Mouse (Mus musculus): Measurements from ENCODE around the gene Skap2. TPM values are rescaled to one million over a fixed set of nuclear protein-coding genes. Genes with fewer than 3 reads are reported as not detected.

Gene Skap2
- 11.2 and 12.2 TPM in 2 replicates for polyA plus RNA-seq (2012; rRNA removed)

DNA sequence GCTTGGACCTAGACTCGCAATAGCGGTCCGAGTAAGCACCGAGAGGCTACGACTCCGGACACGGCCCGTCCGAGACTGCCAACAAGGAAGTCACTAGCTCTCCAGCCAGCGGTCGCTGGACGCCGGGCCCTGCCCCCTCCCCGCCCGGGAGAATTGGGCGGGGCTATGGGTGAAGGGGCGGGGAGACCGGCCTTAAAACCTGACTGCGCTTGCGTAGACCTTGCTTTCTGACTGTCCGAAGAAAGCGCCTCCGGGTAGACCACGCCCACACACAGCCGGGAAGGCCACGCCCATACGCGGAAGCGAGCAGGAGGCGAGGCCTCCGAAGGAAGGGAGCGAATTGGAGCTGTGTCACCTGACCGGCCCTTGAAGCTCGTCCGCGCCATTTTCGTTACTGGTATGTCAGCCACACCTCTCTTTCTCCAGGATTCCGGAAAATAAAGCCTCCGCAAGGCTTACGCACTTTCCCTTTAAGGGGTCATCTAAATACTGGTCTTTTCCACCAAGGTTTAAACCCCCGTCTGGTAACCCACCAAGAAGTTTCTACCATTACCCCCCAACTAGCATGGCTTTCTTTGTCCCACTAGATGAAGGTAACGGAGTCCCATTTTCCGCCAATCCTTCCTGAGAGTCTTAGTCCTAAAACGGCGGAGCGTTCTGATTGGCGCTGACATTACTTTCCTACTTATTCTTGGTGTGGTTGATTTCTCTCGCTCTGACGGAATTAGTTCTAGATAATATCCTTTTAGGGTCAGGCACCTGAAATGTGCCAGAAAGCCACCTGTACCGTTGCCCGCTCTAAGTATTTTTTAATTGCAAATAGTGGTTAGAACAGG, at the start of gene Skap2:
TSS of gene Skap2 (minus strand) at position 141 of the 836 bp plus-strand sequence.

Other genes starting within 250 kb of the Skap2 start
- gene Hoxa1, start 145.8 kb upstream of the Skap2 start, polyA plus RNA-seq (2012; rRNA removed): 0.25 and 0.27 TPM in 2 replicates
- 0.31 and 0.37 TPM in 2 replicates for gene Hoxa2, start 152.3 kb upstream of the Skap2 start, polyA plus RNA-seq (2012; rRNA removed)
- 0.06 TPM in 2 replicates for gene 5730596B20Rik, start 164.9 kb upstream of the Skap2 start, polyA plus RNA-seq (2012; rRNA removed)
- gene Hoxa4, start 179.2 kb upstream of the Skap2 start, polyA plus RNA-seq (2012; rRNA removed): 0.27 and 0.32 TPM in 2 replicates
- gene Hoxa5, start 192.0 kb upstream of the Skap2 start, polyA plus RNA-seq (2012; rRNA removed): 0.50 and 0.79 TPM in 2 replicates
- 0.03 and 0.07 TPM in 2 replicates for gene Hoxa6, start 196.2 kb upstream of the Skap2 start, polyA plus RNA-seq (2012; rRNA removed)
- 0.44 and 0.45 TPM in 2 replicates for gene Hoxa3, start 200.8 kb upstream of the Skap2 start, polyA plus RNA-seq (2012; rRNA removed)
- not detected in 2 replicates for gene Gm28308, start 200.8 kb upstream of the Skap2 start, polyA plus RNA-seq (2012; rRNA removed)
- 0.25 and 0.34 TPM in 2 replicates for gene Hoxa7, start 209.3 kb upstream of the Skap2 start, polyA plus RNA-seq (2012; rRNA removed)
- gene Hoxa9, start 218.5 kb upstream of the Skap2 start, polyA plus RNA-seq (2012; rRNA removed): 0.50 and 0.54 TPM in 2 replicates
- gene Hoxa10, start 228.3 kb upstream of the Skap2 start, polyA plus RNA-seq (2012; rRNA removed): 0.01 and 0.10 TPM in 2 replicates
- gene Hoxa11, start 233.3 kb upstream of the Skap2 start, polyA plus RNA-seq (2012; rRNA removed): 0.01 TPM in 1 of 2 replicates, not detected in the other
- not detected in 2 replicates for gene Hoxa13, start 248.3 kb upstream of the Skap2 start, polyA plus RNA-seq (2012; rRNA removed)

Data from liver, embryonic 14 days (tissue).